Mouse (Mus musculus): Measurements from ENCODE around the gene Celf5.

Celf5 gene

GRCm38 (mm10) chr10:81474461-81474860, 8.0 kb downstream of the Celf5 start:
- no peak for DNase-seq (ENCODE audit: low spot score in 2 of 2)

- no peak for DNase-seq (ENCODE audit: low spot score in 2 of 2)
These were observed 9.5 kb downstream of the Celf5 start for GRCm38 (mm10) chr10:81473003-81473451.

- DNase-seq (ENCODE audit: low spot score in 2 of 2): no peak
These were observed 10.0 kb downstream of the Celf5 start for GRCm38 (mm10) chr10:81472403-81473002.

GRCm38 (mm10) chr10:81470454-81470853, 12.1 kb downstream of the Celf5 start:
- no peak for DNase-seq (ENCODE audit: low spot score in 2 of 2)

DNA sequence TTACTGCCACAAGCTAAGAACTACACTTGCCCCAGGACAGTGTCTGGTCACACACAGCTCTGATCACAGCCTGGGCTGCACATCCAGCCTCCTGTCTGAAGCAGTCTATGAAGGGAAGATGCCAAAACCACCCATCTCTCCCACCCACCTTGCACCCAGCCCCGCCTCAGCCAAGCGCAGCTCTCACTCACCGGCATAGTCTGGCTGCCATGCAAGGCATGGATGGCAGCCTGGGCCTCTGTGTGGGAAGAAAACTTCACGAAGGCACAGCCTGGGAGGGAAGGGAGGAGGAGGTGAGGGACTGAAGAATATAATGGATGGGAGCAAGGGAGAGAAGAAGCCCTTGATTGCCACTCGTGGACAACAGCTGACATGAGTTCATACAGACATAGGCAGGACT, 13.3 kb downstream of the Celf5 start:
- DNase-seq (ENCODE audit: low spot score in 2 of 2): no peak

- DNase-seq (ENCODE audit: low spot score in 2 of 2): no peak
These were observed 14.8 kb downstream of the Celf5 start for GRCm38 (mm10) chr10:81467670-81468235.

DNA sequence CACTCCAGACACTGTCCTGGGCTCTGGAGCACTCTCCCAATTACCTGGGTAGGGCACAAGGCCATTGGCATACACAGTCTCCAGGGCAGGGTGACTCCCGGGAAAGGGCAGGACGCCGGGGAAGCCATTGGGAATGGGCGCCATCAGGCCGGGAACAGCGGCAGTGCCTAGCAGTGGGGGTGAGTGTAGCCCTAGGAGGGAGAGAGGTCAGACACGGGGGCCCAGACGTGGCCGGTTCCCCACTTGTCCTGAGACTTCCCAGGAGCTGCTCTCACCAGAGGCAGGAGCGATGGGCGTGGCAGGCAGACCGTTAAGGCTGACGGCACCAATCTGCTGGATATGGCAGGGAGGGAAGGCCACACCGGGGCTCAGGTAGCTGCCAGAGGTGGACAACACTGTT, 15.6 kb downstream of the Celf5 start:
- no peak for DNase-seq (ENCODE audit: low spot score in 2 of 2)

DNA sequence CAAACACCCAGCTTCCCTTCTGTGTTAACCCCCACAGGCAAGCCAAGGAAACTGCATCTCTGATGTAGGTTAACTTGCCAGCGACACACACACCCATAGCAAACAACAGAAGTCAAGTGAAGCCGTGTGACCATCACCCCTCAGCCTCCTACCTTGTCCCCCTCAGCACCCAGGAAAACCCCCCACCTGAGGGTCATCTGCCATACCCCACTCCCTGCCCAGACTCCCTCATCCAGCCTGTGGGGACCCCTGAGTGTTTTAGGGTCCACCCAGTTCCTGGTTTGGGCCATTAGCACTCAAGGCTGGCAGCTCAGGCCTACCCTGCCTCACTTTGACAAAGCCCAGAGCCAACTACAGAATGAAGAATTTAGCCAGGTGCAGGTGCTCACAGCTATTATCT, 16.4 kb downstream of the Celf5 start:
- DNase-seq (ENCODE audit: low spot score in 2 of 2): no peak

GRCm38 (mm10) chr10:81465265-81465645, 17.3 kb downstream of the Celf5 start:
- no peak for DNase-seq (ENCODE audit: low spot score in 2 of 2)

GRCm38 (mm10) chr10:81464405-81465264, 17.9 kb downstream of the Celf5 start:
- DNase-seq (ENCODE audit: low spot score in 2 of 2): peak in 1 of 2 experiments; percentile 32

- DNase-seq (ENCODE audit: low spot score in 2 of 2): no peak
These were observed 19.0 kb downstream of the Celf5 start for GRCm38 (mm10) chr10:81463531-81463930.

DNA sequence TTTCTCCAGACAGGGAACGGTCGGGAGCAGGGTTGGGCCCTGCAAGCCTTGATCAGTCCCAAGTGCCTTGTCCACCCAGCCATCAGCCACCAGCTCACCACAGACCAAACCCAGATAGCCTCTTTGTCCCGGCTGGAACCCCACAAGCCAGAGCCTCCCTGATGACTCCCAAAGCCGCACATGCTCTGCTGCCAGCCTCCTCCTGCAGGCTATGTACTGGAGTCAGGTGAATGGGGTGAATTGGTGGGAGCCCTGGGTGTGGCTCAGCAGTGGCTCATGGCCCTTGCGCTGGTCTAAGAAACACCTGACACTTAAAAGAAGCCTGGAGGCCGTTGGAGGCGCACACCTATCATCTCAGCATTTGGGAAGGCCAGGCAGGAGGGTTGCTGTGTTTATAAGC, 19.6 kb downstream of the Celf5 start:
- DNase-seq (ENCODE audit: low spot score in 2 of 2): no peak

- no peak for DNase-seq (ENCODE audit: low spot score in 2 of 2)
These were observed 20.1 kb downstream of the Celf5 start for GRCm38 (mm10) chr10:81462415-81462804.

DNA sequence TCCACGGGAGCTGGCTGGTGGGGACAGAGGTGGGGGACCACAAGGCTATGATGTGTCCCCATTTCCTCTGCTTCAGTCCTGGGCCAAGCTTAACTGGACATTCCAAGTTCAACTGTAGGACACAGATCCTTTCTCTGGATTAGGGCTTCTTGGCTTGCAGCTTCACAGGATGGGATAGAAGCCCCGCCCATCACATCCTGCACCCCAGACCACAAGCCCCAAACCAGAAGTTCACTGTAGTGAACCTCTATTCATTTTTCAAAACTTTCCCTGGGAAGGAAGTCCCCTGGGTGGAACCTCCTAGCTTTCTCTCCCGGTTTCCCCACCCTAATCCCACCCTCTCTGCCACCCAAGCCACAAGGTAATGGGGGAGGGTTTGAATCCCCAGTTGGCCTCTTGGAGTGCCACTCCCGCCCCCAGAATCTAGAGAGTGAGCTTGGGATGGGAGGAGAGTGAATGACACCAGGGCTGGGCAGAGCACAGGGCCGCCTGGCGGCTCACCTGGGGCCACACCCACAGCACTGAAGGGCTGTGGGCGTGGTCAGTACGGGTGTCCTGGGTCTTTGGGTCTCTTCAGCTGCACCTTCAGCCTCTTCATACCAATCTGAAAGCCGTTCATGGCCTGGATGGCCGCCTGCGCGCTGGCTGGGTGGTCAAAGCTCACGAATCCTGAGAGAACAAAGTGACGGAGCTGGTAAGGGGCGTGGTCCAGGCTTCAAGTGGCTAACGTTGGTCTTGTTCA, 20.7 kb downstream of the Celf5 start:
- no peak for DNase-seq (ENCODE audit: low spot score in 2 of 2)

DNA sequence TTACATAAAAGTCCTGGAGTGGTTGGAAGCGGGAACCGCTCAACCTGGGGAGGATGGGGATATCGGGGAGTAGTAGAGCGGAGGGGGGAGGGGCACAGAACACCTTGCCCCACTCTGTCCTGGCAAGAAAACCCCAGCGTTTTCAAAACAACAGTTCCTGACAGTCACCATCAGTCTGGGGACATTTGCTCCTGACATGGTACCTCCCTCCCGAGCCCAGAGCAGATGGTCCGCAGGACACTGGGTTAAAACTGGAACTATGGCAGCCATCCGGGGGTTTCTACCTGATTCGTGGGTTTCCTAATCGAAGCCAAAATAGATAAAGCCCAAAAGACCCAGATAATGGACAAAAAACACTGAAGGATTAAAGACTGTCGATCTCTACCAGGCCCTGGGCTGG, 21.6 kb downstream of the Celf5 start:
- DNase-seq (ENCODE audit: low spot score in 2 of 2): no peak

DNA sequence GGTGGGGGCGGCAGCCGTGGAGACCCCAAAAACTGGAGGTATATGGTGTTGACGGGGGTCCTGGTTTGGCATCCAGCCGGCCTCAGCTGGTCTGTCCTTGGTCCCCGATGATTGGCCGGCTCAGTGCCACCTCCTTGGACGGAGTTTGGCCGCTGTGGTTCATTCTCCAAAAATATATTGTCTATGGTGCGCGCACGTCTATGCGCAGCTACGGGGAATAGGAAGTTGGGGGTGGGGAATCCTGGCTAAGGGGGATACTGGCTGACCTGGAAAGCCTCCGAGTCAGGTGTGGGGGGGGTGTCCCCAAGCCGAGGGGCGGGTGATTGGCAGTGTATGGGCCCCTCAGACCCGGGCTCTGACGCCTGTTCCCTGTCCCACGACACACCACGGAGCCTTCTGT, 22.0 kb downstream of the Celf5 start:
- DNase-seq (ENCODE audit: low spot score in 2 of 2): no peak

DNA sequence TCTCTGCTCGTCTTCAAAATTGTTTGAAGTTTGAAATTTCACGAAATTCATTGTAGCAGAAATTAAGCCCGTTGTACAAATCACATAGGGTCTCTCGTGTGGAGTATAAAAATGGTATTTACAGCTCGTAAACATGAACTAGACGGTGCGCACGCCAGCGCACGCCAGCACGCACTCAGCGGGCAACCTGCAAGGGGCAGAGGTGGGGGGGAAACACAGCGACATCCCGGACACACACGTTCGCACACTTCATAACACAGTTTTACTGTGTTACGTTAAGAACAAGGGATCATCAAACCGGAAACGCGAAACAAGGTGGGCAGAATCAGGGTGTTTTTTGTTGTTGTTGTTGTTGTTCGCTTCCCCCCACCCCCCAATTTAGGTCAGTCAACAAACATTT, 23.1 kb downstream of the Celf5 start:
- no peak for DNase-seq (ENCODE audit: low spot score in 2 of 2)

DNA sequence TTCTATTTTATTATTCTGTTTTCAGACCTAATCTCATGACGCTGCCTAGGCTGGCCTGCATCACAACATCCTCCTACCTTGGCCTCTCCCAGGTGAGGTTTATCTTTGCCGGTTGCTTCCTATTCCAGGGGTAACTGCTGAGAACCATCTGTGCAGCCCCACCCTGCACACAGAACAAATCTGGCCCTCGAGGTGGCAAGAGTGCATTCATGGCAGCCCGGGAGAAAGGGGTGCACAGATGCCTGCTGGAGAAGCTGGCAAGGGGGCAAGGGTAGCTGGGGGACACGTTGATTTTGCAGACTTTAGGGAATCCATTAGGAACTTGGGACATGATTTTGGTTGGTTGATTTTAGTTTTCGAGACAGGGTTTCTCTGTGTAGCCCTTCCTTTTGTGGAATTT, 24.2 kb downstream of the Celf5 start:
- no peak for DNase-seq (ENCODE audit: low spot score in 2 of 2)

- no peak for DNase-seq (ENCODE audit: low spot score in 2 of 2)
These were observed 24.9 kb downstream of the Celf5 start for GRCm38 (mm10) chr10:81457624-81458023.

GRCm38 (mm10) chr10:81456983-81457563, 25.4 kb downstream of the Celf5 start:
- DNase-seq (ENCODE audit: low spot score in 2 of 2): no peak

DNA sequence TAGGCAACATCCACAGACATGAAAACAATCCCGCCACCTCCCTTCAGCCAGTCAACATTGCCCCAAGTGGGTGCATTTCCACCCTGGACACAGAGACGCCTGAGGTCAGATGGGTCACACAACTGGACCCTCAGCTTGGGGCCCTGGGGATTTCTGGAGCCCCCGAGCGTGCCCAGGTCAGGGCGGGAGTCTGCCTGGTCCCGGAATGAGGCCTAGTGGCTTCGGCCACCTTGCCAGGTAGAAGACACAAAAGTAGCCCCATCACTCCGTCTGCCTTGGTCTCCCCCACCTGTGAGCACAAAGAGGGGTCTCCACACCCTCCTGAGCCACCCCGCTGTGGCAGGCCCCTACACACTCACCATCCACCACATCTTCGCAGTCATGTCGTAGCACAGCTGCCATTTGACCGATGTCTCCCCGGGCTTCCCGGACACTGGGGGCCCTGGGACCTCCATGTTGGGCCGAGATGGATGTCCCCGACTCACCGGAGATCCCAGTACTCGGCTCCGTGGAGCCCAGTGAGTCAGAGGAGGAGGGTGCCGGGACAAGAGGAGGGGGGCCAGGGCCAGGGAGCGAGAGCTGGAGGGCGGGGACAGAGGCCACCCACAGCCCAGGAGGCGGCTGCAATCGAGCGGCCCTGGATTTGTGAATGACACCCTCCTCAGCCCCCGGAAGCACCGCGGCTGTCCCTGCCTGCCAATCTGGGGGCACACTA, 27.2 kb downstream of the Celf5 start, which contains the start of gene Nfic:
TSS of gene Nfic (minus strand) at position 455 of the 715 bp plus-strand sequence.
- DNase-seq (ENCODE audit: low spot score in 2 of 2): no peak

Measured in urinary bladder, postnatal 36 days (tissue).